ENCODE assay signal across 1 mouse cellular context in genomic region chr6:42395960-42396809, GRCm38 (mm10).
TF ChIP-seq lines count a peak whose summit lies in the region.

No protein-coding gene starts in this region.

TF ChIP-seq in MEL, 35 proteins besides CTCF, POLR2A, EP300 and RAD21:
- TF ChIP-seq ETS1 (IDR thresholded peaks at IDR 0.05; ENCODE audit: low read depth, low read length) = peak; percentile 55; the same call in 1 of the 2 replicates
- TF ChIP-seq ELF1 (IDR thresholded peaks at IDR 0.05; ENCODE audit: low read depth, low read length) = no peak
- no peak for TF ChIP-seq JUND (IDR thresholded peaks at IDR 0.05; ENCODE audit: low read depth, low read length)
- TF ChIP-seq GATA1 (IDR thresholded peaks at IDR 0.05; ENCODE audit: low read depth, low read length) = no peak
- no peak for TF ChIP-seq GABPA (IDR thresholded peaks at IDR 0.05; ENCODE audit: low read depth, low read length)
- TF ChIP-seq POLR2AphosphoS5 (IDR thresholded peaks at IDR 0.05; ENCODE audit: borderline replicate concordance, low read depth, low read length) = no peak
